Comparison of ENCODE assay signal across 8 mouse cellular contexts in genomic region chr3:90445417-90446200, GRCm38 (mm10). TPM values are rescaled to one million over a fixed set of nuclear protein-coding genes. Genes with fewer than 3 reads are reported as not detected.
DNase-seq lines count a peak whose midpoint lies in the region; ATAC-seq lines count a peak whose summit lies in the region.

No protein-coding gene starts in this region.

- H3K36me3 ChIP-seq in forebrain, embryonic 13.5 days (ENCODE audit: poor library complexity, severe bottlenecking), result no peaks in the 10 kb centered on the region
- H3K36me3 ChIP-seq in limb, embryonic 13.5 days, result no peaks in the 10 kb centered on the region
- H3K36me3 ChIP-seq in stomach, embryonic 16.5 days (ENCODE audit: control insufficient read depth, insufficient read depth, low read length), result no peaks in the 10 kb centered on the region

- 0 out of 2 replicates have a peak overlapping the region, but pooled peaks have one; percentile 26 for H3K9ac ChIP-seq in forebrain, embryonic 13.5 days
- H3K9ac ChIP-seq in limb, embryonic 13.5 days, result no peak overlapping the region
- H3K9ac ChIP-seq in stomach, embryonic 16.5 days (ENCODE audit: low read length), result peak overlapping the region; percentile 50; the same call in 1 of the 2 replicates

- peak; percentile 7 for DNase-seq in retina, embryonic 14.5 days (ENCODE audit: low spot score)
- DNase-seq in retina, postnatal 1 day, result no peak
- DNase-seq in adrenal gland, postnatal 10 days, result no peak
- DNase-seq in thymus, adult 18-20 months, result no peak
- no peak for DNase-seq in ovary, postnatal 14 days (ENCODE audit: low spot score)

- H3K27me3 ChIP-seq in forebrain, embryonic 13.5 days, result no peaks in the 10 kb centered on the region
- H3K27me3 ChIP-seq in limb, embryonic 13.5 days, result no peaks in the 10 kb centered on the region
- H3K27me3 ChIP-seq in stomach, embryonic 16.5 days (ENCODE audit: control insufficient read depth, insufficient read depth, low read length), result no peaks in the 10 kb centered on the region

- peaks cover 11% of the 10 kb centered on the region for H3K4me1 ChIP-seq in forebrain, embryonic 13.5 days
- H3K4me1 ChIP-seq in limb, embryonic 13.5 days, result peaks cover 16% of the 10 kb centered on the region
- peaks cover 11% of the 10 kb centered on the region for H3K4me1 ChIP-seq in stomach, embryonic 16.5 days (ENCODE audit: control insufficient read depth, insufficient read depth, low read length)

- peak overlapping the region; percentile 63 for H3K4me2 ChIP-seq in forebrain, embryonic 13.5 days
- H3K4me2 ChIP-seq in limb, embryonic 13.5 days (replicated peaks), result peak overlapping the region; percentile 60
- H3K4me2 ChIP-seq in stomach, embryonic 16.5 days (ENCODE audit: low read depth, low read length), result peak overlapping the region; percentile 52

- H3K9me3 ChIP-seq in forebrain, embryonic 13.5 days (replicated peaks), result no peaks in the 10 kb centered on the region
- H3K9me3 ChIP-seq in limb, embryonic 13.5 days, result no peaks in the 10 kb centered on the region
- no peaks in the 10 kb centered on the region for H3K9me3 ChIP-seq in stomach, embryonic 16.5 days (replicated peaks; ENCODE audit: control insufficient read depth, low read length)

- no peak overlapping the region; the same call in 1 of the 2 replicates for H3K27ac ChIP-seq in forebrain, embryonic 13.5 days
- H3K27ac ChIP-seq in limb, embryonic 13.5 days, result peak overlapping the region; percentile 92
- H3K27ac ChIP-seq in stomach, embryonic 16.5 days (ENCODE audit: low read length), result peak overlapping the region; percentile 85

- WGBS in forebrain, embryonic 13.5 days, result 70% methylated on average over 11 of the region's 11 CpGs
- 70% methylated on average over 11 of the region's 11 CpGs for WGBS in limb, embryonic 13.5 days
- WGBS in stomach, embryonic 16.5 days, result 61% methylated on average over 11 of the region's 11 CpGs

- no peak for ATAC-seq in forebrain, embryonic 13.5 days
- ATAC-seq in limb, embryonic 13.5 days (ENCODE audit: low FRiP score, low read depth), result no peak
- no peak for ATAC-seq in stomach, embryonic 16.5 days (ENCODE audit: insufficient read depth, low FRiP score)

- peak overlapping the region; percentile 36; the same call in 1 of the 2 replicates for H3K4me3 ChIP-seq in forebrain, embryonic 13.5 days
- H3K4me3 ChIP-seq in limb, embryonic 13.5 days, result no peak overlapping the region
- no peak overlapping the region for H3K4me3 ChIP-seq in stomach, embryonic 16.5 days (replicated peaks; ENCODE audit: low read length)

RNA-seq across cellular contexts. Expression of gene Ints3, which starts 12.2 kb away (rescaled TPM):
- 27.8 and 29.3 TPM in 2 replicates for polyA plus RNA-seq in forebrain, embryonic 13.5 days (2015; fragmentation: Nextera tagmentation; extraction: Ambion mirVana)
- polyA plus RNA-seq in limb, embryonic 13.5 days (2015; fragmentation: Nextera tagmentation; extraction: Ambion mirVana), result 28.5 and 29.4 TPM in 2 replicates
- polyA plus RNA-seq in stomach, embryonic 16.5 days (2015; fragmentation: Nextera tagmentation; extraction: Ambion mirVana), result 22.4 and 23.0 TPM in 2 replicates
- total RNA-seq in adrenal gland, postnatal 10 days (2021), result 10 to 100 TPM; 46.8 to 51.6 TPM

RNA-seq across cellular contexts. Expression of gene Npr1, which starts 20.1 kb away (rescaled TPM):
- 2.3 and 2.8 TPM in 2 replicates for polyA plus RNA-seq in forebrain, embryonic 13.5 days (2015; fragmentation: Nextera tagmentation; extraction: Ambion mirVana)
- 4.0 and 4.8 TPM in 2 replicates for polyA plus RNA-seq in limb, embryonic 13.5 days (2015; fragmentation: Nextera tagmentation; extraction: Ambion mirVana)
- 5.9 and 6.4 TPM in 2 replicates for polyA plus RNA-seq in stomach, embryonic 16.5 days (2015; fragmentation: Nextera tagmentation; extraction: Ambion mirVana)
- 100 to 1,000 TPM in 1 of 2 experiments, 10 to 100 TPM in 1; 88.3 to 101 TPM for total RNA-seq in adrenal gland, postnatal 10 days (2021)

RNA-seq across cellular contexts. Expression of gene Ilf2, which starts 30.3 kb away (rescaled TPM):
- 367 and 388 TPM in 2 replicates for polyA plus RNA-seq in forebrain, embryonic 13.5 days (2015; fragmentation: Nextera tagmentation; extraction: Ambion mirVana)
- 277 and 284 TPM in 2 replicates for polyA plus RNA-seq in limb, embryonic 13.5 days (2015; fragmentation: Nextera tagmentation; extraction: Ambion mirVana)
- 137 and 147 TPM in 2 replicates for polyA plus RNA-seq in stomach, embryonic 16.5 days (2015; fragmentation: Nextera tagmentation; extraction: Ambion mirVana)
- 10 to 100 TPM; 59.1 to 63.2 TPM for total RNA-seq in adrenal gland, postnatal 10 days (2021)

RNA-seq across cellular contexts. Expression of gene Snapin, which starts 45.2 kb away (rescaled TPM):
- 73.5 and 76.5 TPM in 2 replicates for polyA plus RNA-seq in forebrain, embryonic 13.5 days (2015; fragmentation: Nextera tagmentation; extraction: Ambion mirVana)
- 83.1 and 85.4 TPM in 2 replicates for polyA plus RNA-seq in limb, embryonic 13.5 days (2015; fragmentation: Nextera tagmentation; extraction: Ambion mirVana)
- 77.5 and 79.1 TPM in 2 replicates for polyA plus RNA-seq in stomach, embryonic 16.5 days (2015; fragmentation: Nextera tagmentation; extraction: Ambion mirVana)
- 10 to 100 TPM; 46.6 to 59.3 TPM for total RNA-seq in adrenal gland, postnatal 10 days (2021)

RNA-seq across cellular contexts. Expression of gene Slc27a3, which starts 55.9 kb away (rescaled TPM):
- polyA plus RNA-seq in forebrain, embryonic 13.5 days (2015; fragmentation: Nextera tagmentation; extraction: Ambion mirVana), result 11.2 and 12.4 TPM in 2 replicates
- 38.7 and 38.8 TPM in 2 replicates for polyA plus RNA-seq in limb, embryonic 13.5 days (2015; fragmentation: Nextera tagmentation; extraction: Ambion mirVana)
- polyA plus RNA-seq in stomach, embryonic 16.5 days (2015; fragmentation: Nextera tagmentation; extraction: Ambion mirVana), result 10.1 TPM in 2 replicates
- 10 to 100 TPM; 55.2 to 65.9 TPM for total RNA-seq in adrenal gland, postnatal 10 days (2021)
